Mouse (Mus musculus): ENCODE results near the gene Tmem201. TPM values are rescaled to one million over a fixed set of nuclear protein-coding genes. Genes with fewer than 3 reads are reported as not detected.

The Tmem201 gene
- polyA plus RNA-seq, 1 experiment, result 1.9 TPM

DNA sequence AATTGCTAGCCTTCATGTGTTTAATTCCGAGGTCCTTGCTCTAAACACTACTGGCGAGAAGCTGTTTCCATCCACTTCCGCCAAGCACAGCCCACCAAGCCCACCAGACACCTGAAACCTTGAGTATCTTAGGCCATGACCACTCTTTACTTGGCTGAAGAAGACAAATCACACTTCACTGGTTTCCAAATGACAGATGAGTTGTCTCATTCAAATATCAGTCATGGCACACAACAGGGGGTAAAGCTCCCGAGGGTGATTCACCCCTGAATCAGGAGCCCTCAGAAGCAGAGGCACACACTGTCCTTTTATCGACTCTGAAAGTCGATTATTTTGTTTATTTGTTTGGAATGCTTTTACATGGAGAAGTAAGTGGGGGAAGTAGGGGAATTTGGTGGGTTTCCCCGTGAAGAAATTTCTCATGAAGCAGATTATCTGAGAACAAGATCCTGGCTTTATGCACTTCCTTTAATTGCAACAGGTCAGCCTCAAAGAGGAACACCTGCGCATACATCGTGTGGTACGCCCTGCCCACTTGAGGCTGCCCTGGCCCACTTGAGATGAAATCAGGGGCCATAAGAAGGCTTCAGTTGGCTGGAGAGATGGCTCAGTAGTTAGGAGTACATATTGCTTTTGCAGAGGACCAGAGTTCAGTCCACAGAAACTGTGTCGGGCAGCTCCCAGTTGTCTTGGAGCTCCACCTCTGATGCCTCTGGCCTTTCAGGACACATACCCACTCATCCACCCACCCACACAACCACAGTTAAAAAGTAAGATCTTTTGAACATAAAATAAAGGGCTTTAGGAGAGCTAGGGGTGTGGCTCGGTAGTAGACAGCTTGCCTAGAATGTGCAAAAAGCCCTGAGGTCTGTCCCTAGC, 47.8 kb downstream of the Tmem201 start:
- TF ChIP-seq POLR2A (IDR thresholded peaks at IDR 0.05; ENCODE audit: borderline replicate concordance, low read depth, low read length) (no peak), CTCF (IDR thresholded peaks at IDR 0.05; ENCODE audit: low read depth, low read length) (no peak)

GRCm38 (mm10) chr4:149688861-149689260, 49.0 kb downstream of the Tmem201 start:
- TF ChIP-seq CTCF (IDR thresholded peaks at IDR 0.05; ENCODE audit: low read depth, low read length) (no peak), POLR2A (IDR thresholded peaks at IDR 0.05; ENCODE audit: borderline replicate concordance, low read depth, low read length) (no peak)
- H3K4me3 ChIP-seq (ENCODE audit: insufficient read depth, low read length), result no peak overlapping the region
- H3K4me1 ChIP-seq (ENCODE audit: control insufficient read depth, insufficient read depth, low read length), result peaks cover 11% of the 10 kb centered on the region; the same call in 1 of the 2 replicates
- H3K27ac ChIP-seq (ENCODE audit: insufficient read depth, low read depth, low read length), result no peak overlapping the region

More for the DNA sequence above, 47.8 kb downstream of the Tmem201 start:
- Histone ChIP-seq H3K27ac (ENCODE audit: insufficient read depth, low read depth, low read length) (no peak overlapping the region), H3K4me1 (ENCODE audit: control insufficient read depth, insufficient read depth, low read length) (peaks cover 12% of the 10 kb centered on the region), H3K4me3 (ENCODE audit: insufficient read depth, low read length) (no peak overlapping the region)

GRCm38 (mm10) chr4:149684841-149685623, 52.8 kb downstream of the Tmem201 start:
- H3K4me3 ChIP-seq (ENCODE audit: insufficient read depth, low read length), result no peak overlapping the region
- TF ChIP-seq CTCF (IDR thresholded peaks at IDR 0.05; ENCODE audit: low read depth, low read length) (no peak), POLR2A (IDR thresholded peaks at IDR 0.05; ENCODE audit: borderline replicate concordance, low read depth, low read length) (no peak)
- no peak overlapping the region for H3K27ac ChIP-seq (ENCODE audit: insufficient read depth, low read depth, low read length)
- no peaks in the 10 kb centered on the region for H3K4me1 ChIP-seq (ENCODE audit: control insufficient read depth, insufficient read depth, low read length)

- Histone ChIP-seq H3K27ac (ENCODE audit: insufficient read depth, low read depth, low read length) (no peak overlapping the region), H3K4me1 (ENCODE audit: control insufficient read depth, insufficient read depth, low read length) (no peaks in the 10 kb centered on the region), H3K4me3 (ENCODE audit: insufficient read depth, low read length) (no peak overlapping the region)
- TF ChIP-seq CTCF (IDR thresholded peaks at IDR 0.05; ENCODE audit: low read depth, low read length), result no peak
- no peak for TF ChIP-seq POLR2A (IDR thresholded peaks at IDR 0.05; ENCODE audit: borderline replicate concordance, low read depth, low read length)
These were observed 54.0 kb downstream of the Tmem201 start for GRCm38 (mm10) chr4:149683875-149684274.

DNA sequence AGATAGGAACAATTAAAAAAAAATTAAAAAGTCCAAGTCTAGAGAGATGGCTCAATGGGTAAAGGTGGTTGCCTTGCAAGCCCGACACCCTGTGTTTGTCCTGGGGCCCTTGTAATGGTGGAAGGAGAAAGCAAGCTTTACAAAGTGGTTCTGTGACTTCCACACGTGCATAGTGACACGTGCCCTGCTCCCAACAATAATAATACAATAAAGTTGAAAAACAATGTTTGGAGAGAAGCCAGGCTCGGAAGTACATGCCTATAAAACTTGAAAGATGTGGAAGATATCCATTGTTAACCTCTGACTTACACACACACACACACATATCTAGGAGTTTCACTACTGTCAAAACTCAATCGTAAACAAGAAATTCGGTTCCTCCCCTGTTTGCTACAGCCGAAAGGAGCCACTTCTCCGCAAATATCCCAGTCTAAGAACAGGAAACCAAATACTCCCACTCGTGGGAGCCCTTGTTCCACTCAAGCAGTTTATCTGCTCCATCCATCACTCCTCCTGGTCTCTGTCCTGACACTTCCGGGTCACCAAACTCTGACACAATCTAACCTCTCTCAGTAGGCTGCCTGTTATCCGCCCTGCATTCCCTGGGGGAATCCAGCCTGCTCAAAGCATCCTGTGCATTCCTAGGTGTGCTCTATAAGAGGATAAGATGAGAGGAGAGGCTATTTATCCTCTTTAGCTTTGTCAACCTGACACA, 58.6 kb downstream of the Tmem201 start:
- Histone ChIP-seq H3K27ac (ENCODE audit: insufficient read depth, low read depth, low read length) (no peak overlapping the region), H3K4me3 (ENCODE audit: insufficient read depth, low read length) (no peak overlapping the region), H3K4me1 (ENCODE audit: control insufficient read depth, insufficient read depth, low read length) (no peaks in the 10 kb centered on the region)
- TF ChIP-seq CTCF (IDR thresholded peaks at IDR 0.05; ENCODE audit: low read depth, low read length), result no peak
- TF ChIP-seq POLR2A (IDR thresholded peaks at IDR 0.05; ENCODE audit: borderline replicate concordance, low read depth, low read length), result no peak

DNA sequence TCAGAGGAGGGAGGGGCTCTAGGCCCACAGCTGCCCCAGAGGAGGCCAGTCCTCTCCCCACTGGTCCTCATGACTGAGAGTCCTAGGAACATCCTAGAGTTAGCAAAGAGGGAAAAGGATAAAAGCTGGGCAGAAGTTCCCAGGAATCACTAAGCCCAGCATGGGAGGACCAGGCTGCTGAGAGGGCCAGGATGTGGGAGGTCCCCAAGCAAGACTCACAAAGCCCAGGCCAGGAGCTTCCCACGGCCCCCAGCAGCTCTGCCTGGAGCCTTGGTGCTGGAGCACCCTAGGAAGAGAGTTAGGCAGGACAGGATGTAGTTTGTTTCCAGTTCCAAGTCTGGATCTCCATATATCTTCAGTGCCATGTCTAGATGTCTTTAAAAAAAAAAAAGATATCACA, 59.8 kb downstream of the Tmem201 start:
- TF ChIP-seq CTCF (IDR thresholded peaks at IDR 0.05; ENCODE audit: low read depth, low read length) (no peak), POLR2A (IDR thresholded peaks at IDR 0.05; ENCODE audit: borderline replicate concordance, low read depth, low read length) (no peak)
- Histone ChIP-seq H3K27ac (ENCODE audit: insufficient read depth, low read depth, low read length) (no peak overlapping the region), H3K4me1 (ENCODE audit: control insufficient read depth, insufficient read depth, low read length) (no peaks in the 10 kb centered on the region), H3K4me3 (ENCODE audit: insufficient read depth, low read length) (no peak overlapping the region)

- no peaks in the 10 kb centered on the region for H3K4me1 ChIP-seq (ENCODE audit: control insufficient read depth, insufficient read depth, low read length)
- no peak overlapping the region for H3K27ac ChIP-seq (ENCODE audit: insufficient read depth, low read depth, low read length)
- no peak overlapping the region for H3K4me3 ChIP-seq (ENCODE audit: insufficient read depth, low read length)
- no peak for TF ChIP-seq CTCF (IDR thresholded peaks at IDR 0.05; ENCODE audit: low read depth, low read length)
- no peak for TF ChIP-seq POLR2A (IDR thresholded peaks at IDR 0.05; ENCODE audit: borderline replicate concordance, low read depth, low read length)
These were observed 62.2 kb downstream of the Tmem201 start for GRCm38 (mm10) chr4:149675378-149676261.

- Histone ChIP-seq H3K4me3 (ENCODE audit: insufficient read depth, low read length) (no peak overlapping the region), H3K27ac (ENCODE audit: insufficient read depth, low read depth, low read length) (no peak overlapping the region), H3K4me1 (ENCODE audit: control insufficient read depth, insufficient read depth, low read length) (no peaks in the 10 kb centered on the region)
- TF ChIP-seq POLR2A (IDR thresholded peaks at IDR 0.05; ENCODE audit: borderline replicate concordance, low read depth, low read length) (no peak), CTCF (IDR thresholded peaks at IDR 0.05; ENCODE audit: low read depth, low read length) (no peak)
These were observed 62.9 kb downstream of the Tmem201 start for GRCm38 (mm10) chr4:149674814-149675377.

Measured in bone marrow macrophage, adult 2 months (primary cell).